Mouse (Mus musculus) hindbrain, embryonic 11.5 days (tissue): ENCODE measurements around the gene Tpi1. TPM values are rescaled to one million over a fixed set of nuclear protein-coding genes. Genes with fewer than 3 reads are reported as not detected.
"Not testable (repeated sequence)": the region's sequence is repeated elsewhere in the genome, so short reads cannot be mapped to it uniquely, and the experiment has no call there.

Experiments used
- ATAC-seq: fragments of 200-750 bp; cut with Nextera tagmentation; 2 replicates; pipeline ENCODE4 v1.8.0; 2017; ENCODE audit warnings: mild to moderate bottlenecking, moderate TSS enrichment, moderate library complexity; ENCODE audit not compliant: low FRiP score
- DNase-seq: peaks from one replicate; pipeline ENCODE4 v3.0.0-alpha.2; 2015; ENCODE audit warnings: low spot score
- H3K27ac ChIP-seq: fragments of 300-500 bp; sonication (generic); 2 replicates; pipeline ENCODE4 v1.5.1; 2014; ENCODE audit warnings: mild to moderate bottlenecking, low read depth, low read length
- H3K27me3 ChIP-seq: fragments of 300-500 bp; sonication (generic); 2 replicates; pipeline ENCODE4 v1.6.1; 2014; ENCODE audit warnings: mild to moderate bottlenecking, low read length, moderate library complexity, mixed read lengths; ENCODE audit not compliant: control insufficient read depth, insufficient read depth
- H3K36me3 ChIP-seq: fragments of 300-500 bp; sonication (generic); 2 replicates; pipeline ENCODE4 v1.6.1; 2014; ENCODE audit warnings: mild to moderate bottlenecking, low read length, moderate library complexity, mixed read lengths; ENCODE audit not compliant: control insufficient read depth, insufficient read depth
- H3K4me1 ChIP-seq: fragments of 300-500 bp; sonication (generic); replicated peaks from 2 replicates; pipeline ENCODE4 v1.6.1; 2014; ENCODE audit warnings: low read length, mixed read lengths; ENCODE audit not compliant: control insufficient read depth, insufficient read depth
- H3K4me2 ChIP-seq: fragments of 300-500 bp; sonication (generic); replicated peaks from 2 replicates; pipeline ENCODE4 v1.6.1; 2014; ENCODE audit warnings: mild to moderate bottlenecking, low read depth, low read length
- H3K4me3 ChIP-seq: fragments of 300-500 bp; sonication (generic); 2 replicates; pipeline ENCODE4 v1.5.1; 2014; ENCODE audit warnings: low read depth, low read length
- H3K9ac ChIP-seq: fragments of 300-500 bp; sonication (generic); 2 replicates; pipeline ENCODE4 v1.6.1; 2014; ENCODE audit warnings: low read depth, low read length
- H3K9me3 ChIP-seq: fragments of 300-500 bp; sonication (generic); 2 replicates; pipeline ENCODE4 v1.6.1; 2016; ENCODE audit warnings: low read length; ENCODE audit not compliant: control insufficient read depth
- WGBS: fragments of 180-500 bp; shearing (Covaris S2); extraction: QIAGEN DNeasy Blood & Tissue Kit; methylation state at CpG from one replicate; pipeline ENCODE4 v1.1.7; 2014; 5-methylcytosine and 5-hydroxymethylcytosine counted together
- polyA plus RNA-seq: library from polyadenylated mRNA; unstranded; fragments of >200 nt; fragmentation: Nextera tagmentation; extraction: Ambion mirVana; gene quantifications from 2 replicates; pipeline ENCODE4 v1.2.1, GENCODE M21; 2014

Tpi1 gene
- polyA plus RNA-seq, 1 experiment from 2014 or later: 618 TPM

GRCm38 (mm10) chr6:124812848-124813247 is 1.2 kb downstream of the Tpi1 start:
- no peak for DNase-seq
- 26% methylated on average over 9 of the region's 9 CpGs for WGBS
- H3K4me3 ChIP-seq: peak overlapping the region; percentile 72

DNA sequence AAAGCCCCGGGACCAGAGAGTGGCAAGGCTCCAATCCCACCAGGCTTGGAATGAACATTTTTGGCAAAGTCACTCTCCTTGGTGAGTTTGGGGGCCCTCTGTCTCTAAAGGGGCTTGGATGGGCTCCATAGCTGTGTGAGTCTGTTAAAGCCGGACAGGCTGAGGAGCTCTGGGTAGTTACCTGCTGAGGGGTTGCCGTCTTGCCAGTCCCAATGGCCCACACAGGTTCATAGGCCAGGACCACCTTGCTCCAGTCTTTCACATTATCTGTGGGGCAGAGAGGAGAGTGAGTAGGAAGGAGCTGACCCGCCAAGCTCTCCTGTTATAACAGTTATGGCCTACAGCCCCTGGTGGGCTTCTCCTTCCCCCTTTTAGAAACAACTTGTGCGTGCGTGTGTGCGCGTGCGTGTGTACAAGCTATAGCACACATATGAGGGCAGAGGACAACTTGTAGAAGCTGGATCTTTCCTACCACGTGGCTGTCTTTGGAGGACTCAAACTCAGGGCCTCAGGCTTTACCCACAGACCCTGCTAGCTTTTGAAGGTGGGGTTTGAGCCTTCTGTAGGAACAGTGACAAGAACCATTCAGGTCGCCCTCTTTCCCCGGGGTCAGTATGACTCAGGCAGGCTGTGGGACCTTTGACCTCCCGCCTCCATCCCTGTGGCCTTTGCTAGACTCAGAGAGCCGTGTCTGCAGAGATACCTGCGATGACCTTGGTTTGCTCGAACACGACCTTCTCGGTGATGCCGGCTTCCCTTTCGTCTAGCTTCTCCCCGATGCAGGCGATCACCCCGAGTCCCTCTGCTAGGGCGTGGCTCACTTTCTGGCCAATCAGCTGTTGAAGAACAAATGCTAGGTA is 2.2 kb downstream of the Tpi1 start:
- Histone ChIP-seq H3K27me3 (no peaks in the 10 kb centered on the region), H3K4me1 (peaks cover 17% of the 10 kb centered on the region), H3K36me3 (peaks cover 3% of the 10 kb centered on the region; the same call in 1 of the 2 replicates), H3K9me3 (no peaks in the 10 kb centered on the region), H3K27ac (no peak overlapping the region), H3K4me2 (peak overlapping the region; percentile 80; the same call in 1 of the 2 replicates), H3K9ac (no peak overlapping the region), H3K4me3 (peak overlapping the region; percentile 72; the same call in 1 of the 2 replicates)
- 85% methylated on average over 24 of the region's 24 CpGs for WGBS
- DNase-seq (no peak), ATAC-seq (no peak)

More at GRCm38 (mm10) chr6:124812848-124813247, 1.2 kb downstream of the Tpi1 start:
- H3K4me2 ChIP-seq: peak overlapping the region; percentile 80
- H3K27ac ChIP-seq: peak overlapping the region; percentile 72; the same call in 1 of the 2 replicates
- H3K4me1 ChIP-seq: peaks cover 17% of the 10 kb centered on the region
- H3K9me3 ChIP-seq: no peaks in the 10 kb centered on the region
- H3K27me3 ChIP-seq: no peaks in the 10 kb centered on the region
- no peak for ATAC-seq
- peak overlapping the region; percentile 73 for H3K9ac ChIP-seq
- peaks cover 3% of the 10 kb centered on the region; the same call in 1 of the 2 replicates for H3K36me3 ChIP-seq

DNA sequence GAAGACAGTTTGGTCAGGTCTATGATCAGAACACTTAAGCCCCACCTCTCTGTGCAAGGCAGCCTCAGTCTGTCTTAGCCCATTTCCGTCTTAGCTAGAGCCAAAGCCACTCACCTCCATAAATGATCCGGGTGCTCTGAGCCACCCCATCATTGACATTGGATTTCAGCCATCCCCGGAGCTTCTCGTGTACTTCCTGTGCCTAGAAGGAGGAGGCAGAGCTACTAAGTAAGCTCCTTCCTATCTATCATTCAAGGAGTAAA is 2.8 kb downstream of the Tpi1 start:
- H3K4me1 ChIP-seq: peaks cover 19% of the 10 kb centered on the region
- no peak for DNase-seq
- ATAC-seq: no peak

DNA sequence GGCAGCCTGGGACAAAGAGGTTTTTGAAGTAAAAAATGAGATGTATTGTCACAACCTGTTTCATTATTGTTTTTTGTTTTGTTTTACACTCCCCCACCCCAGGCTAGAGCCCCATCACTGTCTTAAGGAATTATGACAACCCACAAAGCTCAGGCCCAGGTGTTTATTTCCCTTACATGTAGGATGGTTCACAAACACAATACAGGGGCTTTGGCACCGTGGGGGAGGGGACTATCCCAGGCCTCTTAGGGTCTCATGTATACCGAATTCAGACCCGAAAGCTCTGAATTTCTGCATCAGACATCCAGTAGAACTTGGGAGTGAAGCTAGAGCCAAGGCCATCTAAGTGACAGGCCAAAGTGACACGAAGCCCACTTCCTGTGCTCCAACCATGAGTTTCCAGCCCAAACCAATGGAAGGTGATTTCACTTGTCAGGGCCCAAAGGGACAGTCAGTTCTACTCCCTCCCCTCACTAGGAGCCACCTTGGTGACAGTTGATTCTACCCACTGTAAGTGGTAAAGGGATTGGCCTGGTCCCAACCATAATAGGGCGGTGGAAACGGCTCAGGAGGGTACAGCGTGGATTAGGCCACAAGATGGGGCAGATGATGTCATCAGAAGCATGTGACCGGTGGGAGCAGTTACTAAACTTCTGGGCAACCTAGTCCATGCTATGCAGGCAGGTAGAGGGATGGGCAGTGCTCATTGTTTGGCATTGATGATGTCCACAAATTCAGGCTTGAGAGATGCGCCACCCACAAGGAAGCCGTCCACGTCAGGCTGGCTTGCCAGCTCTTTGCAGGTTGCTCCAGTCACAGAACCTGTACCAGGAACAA is 3.3 kb downstream of the Tpi1 start:
- not testable (repeated sequence) for ATAC-seq, H3K27me3 ChIP-seq, H3K36me3 ChIP-seq, H3K27ac ChIP-seq, H3K9me3 ChIP-seq, H3K4me2 ChIP-seq, DNase-seq, H3K4me3 ChIP-seq, H3K9ac ChIP-seq
- peaks cover 19% of the 10 kb centered on the region for H3K4me1 ChIP-seq
- 89% methylated on average over 11 of the region's 11 CpGs for WGBS

More for the DNA sequence above, 2.8 kb downstream of the Tpi1 start:
- H3K27me3 ChIP-seq: no peaks in the 10 kb centered on the region
- 91% methylated on average over 4 of the region's 4 CpGs for WGBS
- H3K4me2 ChIP-seq: no peak overlapping the region
- no peak overlapping the region for H3K27ac ChIP-seq
- H3K9ac ChIP-seq: no peak overlapping the region
- peaks cover 3% of the 10 kb centered on the region; the same call in 1 of the 2 replicates for H3K36me3 ChIP-seq
- no peak overlapping the region for H3K4me3 ChIP-seq
- H3K9me3 ChIP-seq: no peaks in the 10 kb centered on the region

DNA sequence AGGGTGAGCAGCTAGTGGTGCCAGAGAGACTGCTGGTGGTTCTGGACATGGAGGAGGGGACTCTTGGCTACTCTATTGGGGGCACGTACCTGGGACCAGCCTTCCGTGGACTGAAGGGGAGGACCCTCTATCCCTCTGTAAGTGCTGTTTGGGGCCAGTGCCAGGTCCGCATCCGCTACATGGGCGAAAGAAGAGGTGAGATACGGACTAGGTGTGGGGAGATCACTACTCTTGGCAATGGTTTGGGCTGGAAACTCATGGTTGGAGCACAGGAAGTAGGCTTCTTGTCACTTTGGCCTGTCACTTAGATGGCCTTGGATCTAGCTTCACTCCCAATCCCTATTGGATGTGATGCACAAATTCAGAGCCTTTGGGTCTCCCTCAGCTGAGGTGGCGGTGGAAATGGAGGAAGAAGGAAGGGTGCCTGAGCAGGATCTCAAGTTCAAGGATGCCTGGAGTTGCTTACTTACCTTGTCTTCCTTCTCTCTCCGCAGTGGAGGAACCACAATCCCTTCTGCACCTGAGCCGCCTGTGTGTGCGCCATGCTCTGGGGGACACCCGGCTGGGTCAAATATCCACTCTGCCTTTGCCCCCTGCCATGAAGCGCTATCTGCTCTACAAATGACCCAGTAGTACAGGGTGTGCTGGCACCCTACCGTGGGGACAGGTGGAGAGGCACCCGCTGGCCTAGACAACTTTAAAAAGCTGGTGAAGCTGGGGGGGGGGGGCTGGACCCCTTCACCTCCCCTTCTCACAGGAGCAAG is 4.1 kb downstream of the Tpi1 start:
- Histone ChIP-seq H3K4me3 (peak overlapping the region; percentile 54), H3K36me3 (no peaks in the 10 kb centered on the region), H3K4me1 (peaks cover 19% of the 10 kb centered on the region), H3K27ac (peak overlapping the region; percentile 78), H3K9me3 (no peaks in the 10 kb centered on the region), H3K9ac (peak overlapping the region; percentile 76), H3K27me3 (no peaks in the 10 kb centered on the region), H3K4me2 (peak overlapping the region; percentile 98)
- WGBS: 39% methylated on average over 13 of the region's 14 CpGs
- ATAC-seq (no peak), DNase-seq (no peak)

- Histone ChIP-seq H3K9me3 (no peaks in the 10 kb centered on the region), H3K9ac (peak overlapping the region; percentile 76), H3K4me3 (peak overlapping the region; percentile 54), H3K27me3 (no peaks in the 10 kb centered on the region), H3K27ac (peak overlapping the region; percentile 78), H3K36me3 (no peaks in the 10 kb centered on the region), H3K4me2 (peak overlapping the region; percentile 98), H3K4me1 (peaks cover 16% of the 10 kb centered on the region)
- ATAC-seq (peak; percentile 15), DNase-seq (peak; percentile 88)
- 0% methylated on average over 35 of the region's 35 CpGs for WGBS
These were observed 4.9 kb downstream of the Tpi1 start for GRCm38 (mm10) chr6:124809052-124809774.

- Histone ChIP-seq H3K36me3 (no peaks in the 10 kb centered on the region), H3K27ac (peak within 1 kb of the TSS; percentile 78), H3K4me3 (peak within 1 kb of the TSS; percentile 54), H3K27me3 (no peaks in the 10 kb centered on the region), H3K4me1 (peaks cover 15% of the 10 kb centered on the region), H3K9ac (peak within 1 kb of the TSS; percentile 76), H3K9me3 (no peaks in the 10 kb centered on the region), H3K4me2 (peak within 1 kb of the TSS; percentile 98)
- 3% methylated on average over 29 of the region's 29 CpGs for WGBS
- peak; percentile 56 for ATAC-seq
- peak; percentile 79 for DNase-seq
These were observed 5.6 kb downstream of the Tpi1 start, which contains the start of gene Spsb2 for GRCm38 (mm10) chr6:124808358-124809012. TSS of gene Spsb2 (plus strand) at chr6:124808661.
